Mouse (Mus musculus): Measurements from ENCODE around the gene Yipf2. TPM values are rescaled to one million over a fixed set of nuclear protein-coding genes. Genes with fewer than 3 reads are reported as not detected.
"Not testable (repeated sequence)": the region's sequence is repeated elsewhere in the genome, so short reads cannot be mapped to it uniquely, and the experiment has no call there.

The Yipf2 gene
- total RNA-seq, 4 experiments from 2014 or later = 7.3 to 8.6 (median 7.9) TPM

GRCm38 (mm10) chr9:21557556-21557955 is 35.1 kb downstream of the Yipf2 start:
- DNase-seq (ENCODE audit: low spot score) = no peak

GRCm38 (mm10) chr9:21556996-21557395 is 35.6 kb downstream of the Yipf2 start:
- DNase-seq (ENCODE audit: low spot score) = no peak

- no peak for DNase-seq (ENCODE audit: low spot score)
Measured at GRCm38 (mm10) chr9:21555198-21555742, 37.4 kb downstream of the Yipf2 start.

- no peak for DNase-seq (ENCODE audit: low spot score)
Measured at GRCm38 (mm10) chr9:21553607-21554273, 38.9 kb downstream of the Yipf2 start.

GRCm38 (mm10) chr9:21551049-21551448 is 41.6 kb downstream of the Yipf2 start:
- DNase-seq (ENCODE audit: low spot score) = no peak

- DNase-seq (ENCODE audit: low spot score) = peak; percentile 41
Measured at GRCm38 (mm10) chr9:21547075-21547941, 45.3 kb downstream of the Yipf2 start.

- peak; percentile 26 for DNase-seq (ENCODE audit: low spot score)
Measured at GRCm38 (mm10) chr9:21546789-21547074, 45.9 kb downstream of the Yipf2 start, which contains the start of gene Carm1. Gene Carm1 (plus strand): TSS chr9:21546894.

GRCm38 (mm10) chr9:21545916-21546788 is 46.5 kb downstream of the Yipf2 start:
- DNase-seq (ENCODE audit: low spot score) = peak; percentile 99

- DNase-seq (ENCODE audit: low spot score) = no peak
Measured at GRCm38 (mm10) chr9:21545351-21545915, 47.2 kb downstream of the Yipf2 start.

GRCm38 (mm10) chr9:21542001-21542400 is 50.6 kb downstream of the Yipf2 start:
- DNase-seq (ENCODE audit: low spot score) = not testable (repeated sequence)

- no peak for DNase-seq (ENCODE audit: low spot score)
Measured at GRCm38 (mm10) chr9:21539981-21540753, 52.5 kb downstream of the Yipf2 start.

Small RNAs within 50 kb of the gene (microRNA-seq; reads per million reads assigned to microRNA genes)
- not detected for gene Mir1946b

Other genes starting within 250 kb of the Yipf2 start
- gene Ilf3, start 225.0 kb downstream of the Yipf2 start, total RNA-seq (2022) = 10 to 100 TPM; 28.2 to 31.4 (median 29.8) TPM
- 1 to 10 TPM; 7.4 to 9.3 (median 8.9) TPM for gene Qtrt1, start 181.0 kb downstream of the Yipf2 start, total RNA-seq (2022)
- gene Dnm2, start 167.9 kb downstream of the Yipf2 start, total RNA-seq (2022) = 10 to 100 TPM; 60.3 to 71.0 (median 61.2) TPM
- gene Tmed1, start 82.6 kb downstream of the Yipf2 start, total RNA-seq (2022) = 10 to 100 TPM; 46.5 to 51.3 (median 48.9) TPM
- 1 to 10 TPM in 1 of 4 experiments, under 1 TPM in 3; 0.37 to 2.2 (median 0.63) TPM for gene AB124611, start 66.7 kb downstream of the Yipf2 start, total RNA-seq (2022)
- gene Carm1, start 45.9 kb downstream of the Yipf2 start, total RNA-seq (2022) = 10 to 100 TPM; 70.9 to 75.8 (median 73.3) TPM
- 10 to 100 TPM; 61.0 to 67.1 (median 66.5) TPM for gene Timm29, start 106 bp downstream of the Yipf2 start, total RNA-seq (2022)
- gene Smarca4, start 23.3 kb upstream of the Yipf2 start, total RNA-seq (2022) = 10 to 100 TPM; 47.2 to 49.8 (median 49.3) TPM
- 1 to 10 TPM; 2.3 to 3.8 (median 3.0) TPM for gene Ldlr, start 130.7 kb upstream of the Yipf2 start, total RNA-seq (2022)
- gene Spc24, start 167.5 kb upstream of the Yipf2 start, total RNA-seq (2022) = 1 to 10 TPM; 5.6 to 8.6 (median 7.7) TPM
- gene Kank2, start 205.9 kb upstream of the Yipf2 start, total RNA-seq (2022) = 10 to 100 TPM; 64.2 to 67.2 (median 65.6) TPM
- under 1 TPM in 1 of 4 experiments, not detected in 3; 0.38 TPM for gene Angptl8, start 242.7 kb upstream of the Yipf2 start, total RNA-seq (2022)

All from heart, adult 8-10 months (tissue).